Mouse (Mus musculus) kidney, adult 9 months (tissue): ENCODE measurements at regions not wholly inside any gene's neighbourhood (a gene's known extent, or its start where the extent isn't known, plus 50 kb on each side); places are given as distances from the start of the nearest gene placed in this dataset.

Experiments used
- DNase-seq: peaks from one replicate; pipeline ENCODE4 v3.0.0; 2022

DNA sequence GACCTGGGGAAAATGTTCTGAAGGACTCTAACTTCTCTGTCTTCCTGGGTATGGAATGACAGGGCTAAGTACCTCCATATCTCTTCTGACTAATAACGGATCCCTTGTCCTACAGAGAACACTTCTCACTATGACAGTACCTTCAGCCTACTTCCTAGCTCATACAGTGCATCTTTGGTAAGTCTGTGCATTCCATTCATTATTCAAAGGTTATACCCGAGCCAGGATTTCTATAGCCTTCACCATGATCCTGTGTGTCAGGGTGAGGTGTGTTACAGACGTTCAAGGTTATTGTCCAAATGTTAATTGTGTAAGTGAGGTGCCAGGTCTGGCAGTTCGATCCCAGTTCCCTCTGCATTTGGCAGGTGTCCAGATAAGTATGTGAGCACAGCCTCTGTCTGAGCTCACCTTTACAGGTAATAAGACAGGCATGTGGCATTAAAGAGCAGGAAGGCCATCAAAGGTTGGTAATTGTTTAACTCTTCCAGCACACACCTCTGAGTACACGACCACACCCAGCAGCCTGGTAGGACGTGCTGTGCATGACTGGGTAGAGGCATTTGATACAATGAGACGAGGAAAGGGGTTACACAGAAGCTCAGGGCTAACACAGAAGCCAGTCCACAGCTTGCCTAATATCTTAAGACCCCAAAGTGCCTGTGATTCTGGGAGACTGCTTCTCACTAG is 96.3 kb upstream of the Bmp2 start:
- no peak for DNase-seq

DNA sequence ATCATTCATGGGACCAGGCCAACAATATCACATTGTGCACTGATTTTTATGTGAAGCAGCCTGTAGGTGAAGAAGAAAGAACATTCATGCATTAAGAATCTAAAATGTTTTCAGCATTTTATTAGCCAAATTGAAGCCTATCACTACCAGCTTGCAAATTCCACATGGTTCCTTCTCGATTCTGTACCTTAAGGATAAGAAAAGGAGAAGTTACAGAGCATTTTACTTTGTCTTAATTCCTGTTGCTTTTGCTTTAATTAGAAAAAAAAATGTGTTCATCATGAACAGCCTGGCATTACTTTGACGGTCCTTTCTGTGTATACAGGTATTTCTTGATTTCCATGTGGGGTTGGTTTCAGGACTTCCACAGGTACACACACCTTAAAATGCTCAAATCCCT is 95.2 kb upstream of the Bmp2 start:
- no peak for DNase-seq

DNA sequence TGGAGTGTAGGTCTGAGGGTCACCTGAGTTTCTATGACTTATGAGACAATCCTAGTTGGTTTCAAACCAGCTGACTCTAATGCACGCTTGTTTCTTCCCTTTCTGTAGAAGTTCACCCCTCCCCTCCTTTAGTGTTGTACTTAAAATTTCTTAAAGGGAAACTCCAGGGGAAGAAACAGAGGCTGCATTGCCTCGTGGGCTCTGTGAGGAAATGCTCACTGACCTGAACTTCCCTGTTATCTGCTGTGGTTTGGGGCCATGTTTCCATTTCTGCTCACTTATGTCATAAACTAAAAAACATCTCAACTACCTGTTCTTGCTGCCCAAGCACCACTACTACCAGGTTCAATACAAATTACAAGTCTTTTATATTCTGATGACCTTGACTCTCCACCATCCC is 93.2 kb upstream of the Bmp2 start:
- DNase-seq = no peak

DNA sequence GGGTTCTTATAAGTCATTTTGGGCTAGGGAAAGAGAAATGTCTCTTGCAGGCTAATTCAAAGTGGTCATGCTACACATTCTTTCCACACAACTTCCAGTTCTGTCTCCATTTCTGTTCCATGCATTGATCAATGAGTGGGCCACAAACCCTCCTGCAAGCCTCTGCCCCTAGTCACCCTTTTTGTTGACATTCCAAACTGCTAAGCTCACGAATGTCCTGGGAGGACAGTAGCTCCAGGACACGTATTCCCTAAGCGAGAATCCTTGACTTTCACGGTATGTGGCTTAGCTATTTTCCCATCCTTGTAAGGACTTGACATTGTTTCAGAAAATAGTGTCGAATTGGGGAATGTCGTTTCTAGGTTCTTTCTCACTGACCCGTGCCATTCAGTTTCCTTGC is 91.1 kb upstream of the Bmp2 start:
- DNase-seq = no peak

DNA sequence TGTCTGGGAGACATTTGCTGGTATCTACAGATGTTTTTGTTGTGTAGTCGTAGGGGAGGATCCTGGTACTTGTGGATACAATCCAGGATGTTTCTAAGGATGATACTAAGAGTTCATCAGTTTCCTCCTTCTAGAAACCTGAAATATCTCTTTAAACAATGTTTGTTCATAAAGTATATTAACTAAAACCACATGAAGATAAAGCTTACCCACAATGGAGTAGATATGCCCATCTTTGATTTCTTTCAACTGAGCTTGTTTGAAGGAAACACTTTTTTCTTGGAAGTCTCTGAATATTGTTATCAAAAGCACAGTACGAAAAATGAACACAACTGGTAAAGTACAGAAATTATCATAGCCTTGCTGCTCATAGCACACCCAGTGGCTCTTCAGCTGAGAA is 89.6 kb upstream of the Bmp2 start:
- DNase-seq = no peak

DNA sequence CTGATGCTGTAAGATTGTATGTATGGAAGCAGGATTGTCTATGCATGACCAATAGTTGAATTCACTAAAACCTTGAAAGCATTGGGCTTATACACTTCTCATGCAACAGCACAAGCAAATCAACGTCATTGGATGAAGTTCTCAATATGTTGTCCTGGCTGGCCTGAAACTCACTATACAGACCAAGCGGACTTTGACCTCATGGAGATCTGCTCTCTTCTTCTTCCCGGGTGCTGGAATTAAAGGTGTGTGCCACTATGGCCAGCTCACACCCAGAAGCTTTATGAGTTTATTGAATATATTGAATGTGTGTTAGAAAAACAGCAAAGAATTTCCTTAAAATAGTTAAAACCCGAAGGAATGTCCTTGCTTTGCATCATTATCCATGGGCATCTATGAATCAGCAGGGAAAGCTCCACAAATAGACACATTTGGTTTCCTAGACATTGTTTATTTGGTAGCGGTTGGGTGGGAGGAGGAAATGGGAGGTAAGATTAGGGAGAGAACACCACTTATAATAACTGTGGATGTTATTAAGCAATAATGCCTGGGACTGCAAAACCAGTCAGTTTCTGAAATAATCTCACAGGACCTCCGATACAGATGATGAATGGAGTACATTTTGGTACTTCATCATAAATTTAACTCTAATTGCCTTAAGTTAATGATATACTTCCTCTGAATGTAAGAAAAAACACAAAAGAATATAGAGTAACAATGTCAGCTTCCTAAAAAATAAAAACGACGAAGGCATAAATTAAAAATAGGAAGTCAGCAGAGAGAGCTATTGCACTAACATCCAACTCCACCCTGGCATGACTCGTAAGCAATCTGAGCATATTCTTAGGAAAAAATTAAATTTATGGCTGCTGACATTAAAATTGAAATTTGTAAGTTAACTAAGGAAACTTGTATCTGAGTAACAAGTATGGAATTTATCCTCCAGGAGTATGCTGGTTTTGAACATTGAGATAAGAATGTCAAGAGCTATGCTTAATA is 84.5 kb upstream of the Bmp2 start:
- DNase-seq = no peak

DNA sequence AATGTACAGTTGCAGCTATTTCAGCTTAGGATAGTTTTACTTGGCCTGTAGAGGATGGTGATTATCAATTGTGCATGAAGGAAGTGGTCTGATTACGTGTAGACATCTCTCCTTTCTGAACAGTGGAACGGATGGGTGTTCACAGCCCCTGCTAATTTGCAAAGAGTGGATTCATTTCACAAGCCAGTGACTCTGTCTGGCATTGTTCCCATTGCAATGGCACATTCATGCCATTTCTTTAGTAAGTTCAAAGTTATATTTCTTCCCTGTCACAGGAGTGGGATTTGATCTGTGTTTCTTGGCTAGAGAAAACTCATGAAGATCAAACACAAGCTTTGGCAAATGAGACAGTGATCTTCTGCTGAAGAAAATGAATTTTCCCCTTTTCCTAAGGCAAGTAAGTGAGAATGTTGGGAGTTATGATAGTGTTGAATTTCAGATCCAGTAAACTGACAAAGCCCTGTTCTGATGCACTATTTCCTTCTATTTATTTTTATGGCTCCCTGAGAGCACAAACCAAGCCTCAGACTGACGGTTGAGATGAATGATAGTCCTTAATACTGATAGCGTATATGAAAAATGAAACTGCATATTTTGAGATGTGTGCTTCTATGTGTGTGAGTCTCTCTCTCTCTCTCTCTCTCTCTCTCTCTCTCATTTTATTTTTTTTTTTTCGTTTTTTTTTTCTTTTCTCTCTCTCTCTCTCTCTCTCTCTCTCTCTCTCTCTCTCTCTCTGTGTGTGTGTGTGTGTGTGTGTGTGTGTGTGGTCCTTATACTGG is 78.8 kb upstream of the Bmp2 start:
- no peak for DNase-seq

DNA sequence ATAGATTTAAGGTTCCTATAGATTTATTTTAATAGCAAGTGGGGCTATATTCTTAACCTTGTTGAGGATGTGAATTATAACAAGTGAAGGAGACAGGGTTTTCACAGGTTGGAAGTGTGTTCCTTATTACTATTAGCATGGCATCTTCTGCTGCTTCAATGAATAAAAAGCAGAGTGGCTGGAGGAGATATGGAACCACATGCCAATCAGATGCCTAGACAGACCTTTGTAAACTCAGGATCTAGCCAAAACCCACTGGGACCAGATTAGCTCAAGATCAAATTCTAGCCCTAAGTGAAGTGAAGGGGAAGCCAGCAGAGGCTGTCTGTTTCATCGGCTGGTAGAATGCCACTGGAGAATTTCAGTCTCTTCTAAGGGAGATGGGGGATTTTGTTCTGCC is 77.8 kb upstream of the Bmp2 start:
- DNase-seq = no peak

DNA sequence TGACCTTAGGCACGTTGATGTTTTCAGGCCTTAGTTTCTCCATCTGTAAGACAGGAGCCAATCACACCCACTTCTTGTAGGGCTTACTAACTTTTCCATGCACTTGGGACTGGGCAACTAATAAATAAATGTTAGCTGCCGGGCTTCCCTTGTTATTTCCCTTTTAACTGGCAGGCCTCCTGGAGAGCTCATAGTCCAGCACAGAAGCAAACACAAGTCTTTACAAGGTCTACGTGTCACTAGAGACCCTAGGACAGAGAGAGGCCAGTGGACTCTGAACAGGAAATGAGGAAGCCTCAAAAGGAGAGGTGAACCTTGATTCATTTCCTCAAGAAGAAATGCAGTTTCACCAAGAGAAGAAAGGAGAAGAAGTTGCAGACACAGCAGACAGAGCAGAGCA is 71.1 kb upstream of the Bmp2 start:
- no peak for DNase-seq

DNA sequence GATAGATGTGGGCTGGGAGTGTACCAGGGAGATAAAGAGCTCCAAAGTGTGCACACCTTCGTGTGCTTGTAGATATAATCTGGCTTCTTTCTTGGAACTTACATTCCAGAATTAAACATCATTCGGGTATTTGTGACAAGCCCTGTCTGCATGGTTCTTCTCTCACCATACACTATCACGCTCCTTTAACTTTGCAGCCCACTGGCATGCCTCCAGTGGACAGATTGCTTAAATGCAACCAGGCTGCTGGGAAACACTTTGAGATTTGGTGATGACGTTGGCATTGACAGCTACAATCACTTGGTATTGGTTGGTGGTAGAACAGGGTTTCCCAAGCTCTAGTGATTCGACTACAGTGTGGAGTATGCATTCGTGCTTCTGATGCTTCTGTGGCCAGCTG is 70.7 kb upstream of the Bmp2 start:
- DNase-seq = no peak

DNA sequence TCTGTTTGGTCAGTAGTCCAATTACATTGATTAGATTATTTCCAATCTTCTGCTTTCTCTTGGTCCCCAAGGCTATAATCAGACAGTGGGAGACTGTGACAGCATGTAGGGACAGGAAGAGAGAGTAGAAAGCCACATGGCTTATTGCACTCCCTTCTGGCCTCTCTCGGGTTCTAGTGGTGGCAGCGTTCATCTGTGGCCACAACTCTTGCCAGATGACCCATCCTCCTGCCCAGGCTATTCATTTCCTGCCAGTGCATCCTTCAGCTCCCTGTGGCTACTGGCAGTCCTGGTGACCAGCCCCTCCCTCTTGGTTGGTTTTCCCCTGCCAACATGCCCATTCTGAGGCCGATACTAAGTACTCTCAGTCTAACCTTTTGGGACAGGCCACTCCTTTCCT is 70.2 kb upstream of the Bmp2 start:
- DNase-seq = no peak

DNA sequence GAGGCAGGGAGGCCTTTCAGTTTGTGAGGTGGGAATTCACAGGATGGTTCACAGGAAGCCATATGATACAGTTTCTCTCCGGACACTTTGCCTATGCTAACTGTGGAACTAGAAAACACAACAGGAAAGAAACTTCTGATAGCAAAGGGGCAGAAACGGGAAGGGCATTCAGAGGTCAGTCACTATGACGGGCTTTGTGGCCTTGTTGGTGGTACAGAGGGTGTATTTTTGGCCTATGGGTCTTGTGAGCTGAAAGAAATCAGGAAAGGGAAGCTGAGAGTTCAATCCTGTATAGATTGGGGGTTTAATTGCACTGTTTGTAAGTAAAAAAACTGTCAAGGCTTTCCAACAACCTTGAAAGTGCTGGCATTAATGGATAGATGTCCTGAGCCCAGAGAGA is 56.5 kb upstream of the Bmp2 start:
- DNase-seq = peak; percentile 11

DNA sequence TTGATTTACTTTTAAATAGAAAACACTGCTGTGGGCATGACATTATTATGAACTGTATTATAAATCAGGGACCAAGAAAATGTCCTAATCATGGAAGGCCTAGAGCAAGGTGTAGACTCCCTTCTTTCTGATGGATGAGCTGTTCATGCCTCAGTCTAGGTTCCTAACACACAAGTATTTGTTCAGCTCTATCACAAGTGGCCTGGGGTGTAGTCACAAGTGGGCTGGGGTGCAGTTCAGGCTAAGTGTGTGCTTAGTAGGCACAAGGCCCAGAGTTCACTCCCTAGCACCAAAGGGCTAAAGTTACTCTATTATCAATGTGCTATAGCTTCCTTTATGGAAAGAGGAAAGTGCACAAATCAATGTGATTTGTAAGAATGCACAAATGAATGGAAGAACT is 55.6 kb upstream of the Bmp2 start:
- DNase-seq = no peak

DNA sequence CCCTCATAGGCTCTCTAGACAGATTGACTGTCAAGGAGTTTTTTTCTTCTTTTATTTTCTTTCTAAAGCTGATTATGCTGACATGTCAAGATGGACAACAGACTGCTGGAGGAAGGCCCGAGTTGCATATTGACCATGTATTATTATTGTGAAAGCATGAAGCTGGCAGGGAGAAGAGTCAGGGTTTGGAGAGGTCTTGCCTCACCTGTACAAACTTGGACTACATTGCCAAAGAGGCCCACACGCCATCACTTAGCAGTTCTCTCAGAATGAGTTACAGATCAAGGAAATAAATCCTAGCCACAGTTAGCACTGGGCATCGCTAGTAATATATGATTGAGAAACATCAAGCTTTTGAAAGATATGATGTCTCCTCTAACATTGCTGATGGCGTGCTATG is 54.9 kb upstream of the Bmp2 start:
- no peak for DNase-seq

DNA sequence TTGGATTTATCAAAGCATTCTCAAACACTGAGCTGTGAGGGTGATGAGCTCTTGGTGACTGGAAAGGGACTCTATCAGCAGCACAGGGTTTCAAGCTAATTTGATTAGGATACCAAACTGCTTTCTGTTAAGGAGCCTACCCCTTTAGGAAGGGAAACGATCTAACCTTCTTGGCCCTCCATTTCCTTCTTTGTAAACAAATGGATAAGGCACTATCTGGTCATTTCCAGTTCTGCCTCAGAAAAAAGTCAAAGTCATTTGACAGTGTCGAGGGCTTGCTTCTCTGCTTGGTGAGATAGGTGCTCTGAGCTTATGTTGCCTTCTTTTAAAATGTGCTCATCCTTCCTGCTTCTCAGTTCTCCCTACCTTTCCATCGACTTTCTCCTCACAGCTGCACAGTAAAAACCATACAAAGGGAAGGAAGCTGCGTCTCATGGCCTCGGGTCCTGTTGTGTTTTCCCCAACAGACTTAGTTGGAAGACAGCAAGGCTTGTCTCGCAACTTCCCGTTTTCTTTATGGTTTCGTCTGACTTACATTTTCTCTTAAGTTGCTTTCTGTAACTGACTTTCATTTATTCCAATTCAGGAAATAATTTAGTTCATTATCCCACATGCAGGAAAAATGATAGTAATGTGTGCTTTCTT is 54.3 kb upstream of the Bmp2 start:
- DNase-seq = no peak

DNA sequence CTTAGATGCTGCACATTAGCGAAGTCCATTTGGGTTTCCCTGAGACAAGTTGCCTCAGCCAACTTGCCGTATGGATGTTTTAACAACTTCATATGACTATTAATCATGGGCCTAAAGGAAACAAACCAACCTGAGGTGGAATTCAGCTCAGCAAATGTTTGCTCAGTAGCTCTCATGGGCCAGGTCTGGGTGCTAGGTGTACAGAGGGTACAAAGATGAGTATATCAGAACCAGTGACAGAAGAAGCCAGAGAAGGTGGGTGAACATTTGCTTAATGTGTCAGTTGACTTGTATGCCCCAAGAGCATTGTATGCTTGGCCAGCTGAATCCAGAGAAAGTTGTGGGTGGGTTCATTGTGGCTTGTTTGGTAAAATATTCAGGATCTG is 53.8 kb upstream of the Bmp2 start:
- DNase-seq = no peak

DNA sequence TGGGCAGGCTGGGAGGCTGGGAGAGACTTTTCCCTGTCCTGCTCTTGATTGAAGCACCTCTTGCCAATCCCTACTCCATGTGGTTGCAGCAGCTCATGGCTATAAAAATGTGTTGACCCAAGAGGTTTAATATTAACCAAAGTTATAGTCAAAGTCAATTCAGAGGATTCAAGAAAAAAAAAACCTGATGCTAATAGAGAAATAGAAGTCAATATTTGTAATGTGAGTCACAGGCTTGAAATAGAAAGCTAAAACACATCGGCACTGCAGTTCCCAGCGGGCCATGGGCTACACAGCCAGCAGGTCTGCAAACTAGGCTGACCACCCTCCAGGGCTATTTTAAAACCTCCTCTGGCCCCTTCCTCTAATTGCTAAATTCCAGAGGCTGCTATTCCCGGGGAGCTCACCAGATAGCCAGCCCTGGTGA is 53.2 kb upstream of the Bmp2 start:
- DNase-seq = peak; percentile 11

DNA sequence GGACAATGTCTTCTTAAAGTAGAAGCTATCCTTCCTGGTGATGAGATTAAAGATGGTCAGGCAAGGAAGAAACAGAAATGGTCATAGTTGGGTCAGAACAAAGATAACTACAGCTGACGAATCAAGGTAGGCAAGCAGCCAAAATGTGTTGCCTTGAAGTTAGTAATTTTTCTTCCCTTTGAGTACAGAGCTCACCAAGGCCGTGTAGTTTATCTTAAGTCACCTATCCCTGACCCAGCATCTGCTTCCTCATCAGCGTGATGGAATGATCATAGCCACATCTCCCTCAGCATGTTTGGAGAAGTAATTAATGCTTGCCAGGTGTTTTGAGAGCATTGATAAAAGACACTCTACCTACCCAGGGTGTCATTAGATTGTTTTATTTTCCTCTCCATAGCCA is 52.1 kb upstream of the Bmp2 start:
- DNase-seq = no peak
